Mouse (Mus musculus) cerebral cortex, adult 2 months (tissue): ENCODE results near the gene Krtap4-6.

Experiments
- WGBS: fragments of 180-500 bp; shearing (Covaris S2); methylation state at CpG from one replicate; pipeline ENCODE4 v1.1.7; 2018; 5-methylcytosine and 5-hydroxymethylcytosine counted together

The Krtap4-6 gene

DNA sequence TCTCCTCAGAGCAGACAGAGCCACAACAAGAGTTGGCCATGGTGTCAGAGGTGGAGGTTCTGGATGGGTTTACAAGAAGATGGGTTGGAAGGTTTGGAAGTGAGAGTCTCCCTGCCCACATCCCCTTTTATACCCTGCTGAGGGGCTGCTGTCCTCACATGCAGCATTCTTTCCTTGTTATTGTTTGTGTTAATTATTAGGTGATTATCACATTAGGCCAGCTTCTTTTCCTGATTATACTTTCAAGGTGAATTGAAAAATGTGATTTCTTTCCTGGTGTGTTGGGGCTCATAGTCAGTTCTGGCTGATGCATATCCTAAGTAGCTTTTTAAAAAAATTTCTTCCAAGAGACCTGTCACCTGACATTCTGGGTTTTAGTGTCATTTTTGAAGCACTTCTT is at the start of gene Krtap4-6:
Gene Krtap4-6 (minus strand): TSS at position 101 of the 400 bp plus-strand sequence.

DNA sequence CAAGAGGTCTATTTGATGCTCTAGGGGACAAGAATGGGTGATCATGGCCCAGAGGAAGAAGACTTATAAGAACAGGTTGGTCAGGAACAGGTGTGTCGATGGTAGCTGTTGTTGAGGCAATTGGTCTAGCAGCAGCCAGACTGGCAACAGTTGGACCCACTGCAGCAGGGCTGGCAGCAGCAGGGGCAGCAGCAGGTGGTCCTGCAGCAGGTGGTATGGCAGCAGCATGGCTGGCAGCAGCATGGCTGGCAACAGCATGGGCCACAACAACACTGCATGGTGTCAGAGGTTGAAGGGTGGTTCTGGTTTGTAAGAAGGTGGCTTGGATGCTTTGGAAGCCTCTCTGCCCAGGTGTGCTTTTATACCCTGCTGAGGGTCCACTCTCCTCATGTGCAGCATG is 24.7 kb upstream of the Krtap4-6 start, which contains the start of gene Gm14190:
Gene Gm14190 (minus strand): TSS at position 278 of the 400 bp plus-strand sequence.
- WGBS, result 90% methylated on average over 1 of the region's 1 CpGs

DNA sequence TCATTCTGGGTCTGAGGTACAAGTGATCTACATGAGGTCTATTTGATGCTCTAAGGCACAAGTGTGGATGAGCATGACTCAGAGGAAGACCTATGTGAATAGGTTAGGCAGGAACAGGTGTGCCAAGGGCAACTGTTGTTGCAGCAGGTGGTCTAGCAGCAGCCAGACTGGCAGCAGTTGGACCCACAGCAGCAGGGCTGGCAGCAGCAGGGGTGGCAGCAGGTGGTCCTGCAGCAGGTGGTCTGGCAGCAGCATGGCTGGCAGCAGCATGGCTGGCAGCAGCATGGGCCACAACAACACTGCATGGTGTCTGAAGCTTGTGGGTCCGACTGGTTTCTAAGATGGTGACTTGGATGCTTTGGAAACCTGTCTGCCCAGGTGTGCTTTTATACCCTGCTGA is 19.5 kb upstream of the Krtap4-6 start:
- 89% methylated on average over 1 of the region's 1 CpGs for WGBS

GRCm38 (mm10) chr11:99683481-99683880 is 17.7 kb upstream of the Krtap4-6 start:
- 87% methylated on average over 2 of the region's 2 CpGs for WGBS

DNA sequence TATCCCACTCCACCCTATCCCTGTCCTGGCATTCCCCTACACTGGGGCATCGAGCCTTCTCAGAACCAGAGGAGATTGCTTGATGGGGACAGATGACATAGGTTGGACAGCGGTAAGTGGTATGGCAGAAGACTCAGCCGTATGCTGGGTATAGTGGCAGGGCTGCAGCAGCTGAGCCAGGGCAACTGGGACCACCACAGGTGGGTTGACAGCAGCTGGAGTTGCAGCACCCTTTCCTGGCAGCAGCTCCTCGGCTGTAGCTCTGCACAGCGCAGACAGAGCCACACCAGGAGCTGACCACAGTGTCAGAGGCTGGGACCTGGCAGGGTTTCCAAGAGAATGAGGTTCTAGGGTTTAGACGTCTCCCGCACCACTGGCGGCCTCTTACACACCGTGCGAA is 3.0 kb downstream of the Krtap4-6 start:
- WGBS, result 90% methylated on average over 10 of the region's 10 CpGs

DNA sequence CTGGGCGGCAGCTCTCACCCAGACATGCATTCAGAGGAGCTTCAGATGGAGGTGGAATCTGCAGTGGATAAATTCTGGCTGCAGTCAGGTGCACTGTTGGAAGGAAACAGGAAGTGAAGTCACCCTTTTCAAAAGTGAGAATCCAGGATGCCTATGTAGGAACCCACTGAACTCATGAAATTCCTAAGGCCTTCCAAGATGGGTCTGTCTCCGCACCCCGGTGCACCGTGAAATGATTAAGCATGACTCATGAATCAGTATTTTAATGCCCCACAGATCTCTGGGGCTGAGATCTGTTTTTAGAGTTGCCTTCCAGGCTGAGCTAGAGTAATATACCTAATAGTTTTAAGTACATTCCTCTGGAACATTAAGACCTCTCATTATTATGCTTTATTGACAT is 6.5 kb downstream of the Krtap4-6 start:
- 84% methylated on average over 4 of the region's 4 CpGs for WGBS

- 74% methylated on average over 10 of the region's 10 CpGs for WGBS
These were observed 7.2 kb downstream of the Krtap4-6 start, which contains the start of gene Gm11563 for GRCm38 (mm10) chr11:99658467-99659010. Gene Gm11563, minus strand, starts transcription at chr11:99658960.

DNA sequence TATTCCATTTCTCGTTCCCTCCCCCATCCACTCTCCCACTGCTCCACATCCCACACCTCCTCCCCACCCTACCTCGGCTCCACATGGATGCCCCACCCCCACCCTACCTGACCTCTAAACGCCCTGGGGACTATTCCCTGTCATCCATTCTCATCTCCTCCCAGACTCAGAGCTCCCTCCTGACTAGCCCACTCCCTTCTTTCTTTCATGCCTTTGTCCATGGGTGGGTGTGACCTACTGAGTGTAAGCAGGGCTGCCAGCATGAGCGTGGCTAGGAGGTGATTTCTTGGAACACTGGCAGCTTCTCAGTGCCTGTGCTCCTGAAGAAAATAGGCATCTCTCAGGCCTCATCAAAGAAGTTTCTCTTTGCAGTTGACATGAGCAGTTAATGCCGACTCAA is 8.7 kb downstream of the Krtap4-6 start:
- 45% methylated on average over 5 of the region's 5 CpGs for WGBS

GRCm38 (mm10) chr11:99650136-99650535 is 15.6 kb downstream of the Krtap4-6 start, which contains the start of gene Gm11555:
Gene Gm11555, minus strand, starts transcription at chr11:99650236.
- 76% methylated on average over 2 of the region's 2 CpGs for WGBS

GRCm38 (mm10) chr11:99646444-99646843 is 19.3 kb downstream of the Krtap4-6 start:
- WGBS, result 54% methylated on average over 15 of the region's 15 CpGs

DNA sequence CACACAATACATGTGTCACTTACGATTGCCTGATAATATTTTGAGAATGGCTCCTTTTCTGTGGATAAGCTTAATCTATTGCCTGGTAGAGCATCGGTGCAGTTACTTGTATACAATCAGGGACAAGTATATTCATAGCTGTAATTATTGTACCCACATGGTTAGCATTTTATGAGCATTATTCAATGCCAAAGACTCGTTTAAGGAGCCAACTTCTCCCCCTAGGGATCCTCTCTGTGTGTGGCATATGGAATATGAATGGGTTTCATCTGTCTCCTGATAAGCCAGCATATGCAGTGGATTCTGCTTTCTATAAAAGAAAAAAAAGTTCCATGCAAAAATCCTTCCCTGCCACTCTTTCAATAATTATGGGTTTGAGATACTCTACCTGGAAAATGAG is 21.4 kb downstream of the Krtap4-6 start:
- 32% methylated on average over 3 of the region's 3 CpGs for WGBS

GRCm38 (mm10) chr11:99643635-99644139 is 22.1 kb downstream of the Krtap4-6 start, which contains the start of gene Krtap4-7:
Gene Krtap4-7, minus strand, starts transcription at chr11:99644089.
- 79% methylated on average over 9 of the region's 9 CpGs for WGBS

- 51% methylated on average over 1 of the region's 1 CpGs for WGBS
These were observed 24.8 kb downstream of the Krtap4-6 start for GRCm38 (mm10) chr11:99640926-99641325.

- 29% methylated on average over 1 of the region's 1 CpGs for WGBS
These were observed 28.7 kb downstream of the Krtap4-6 start for GRCm38 (mm10) chr11:99637086-99637485.

DNA sequence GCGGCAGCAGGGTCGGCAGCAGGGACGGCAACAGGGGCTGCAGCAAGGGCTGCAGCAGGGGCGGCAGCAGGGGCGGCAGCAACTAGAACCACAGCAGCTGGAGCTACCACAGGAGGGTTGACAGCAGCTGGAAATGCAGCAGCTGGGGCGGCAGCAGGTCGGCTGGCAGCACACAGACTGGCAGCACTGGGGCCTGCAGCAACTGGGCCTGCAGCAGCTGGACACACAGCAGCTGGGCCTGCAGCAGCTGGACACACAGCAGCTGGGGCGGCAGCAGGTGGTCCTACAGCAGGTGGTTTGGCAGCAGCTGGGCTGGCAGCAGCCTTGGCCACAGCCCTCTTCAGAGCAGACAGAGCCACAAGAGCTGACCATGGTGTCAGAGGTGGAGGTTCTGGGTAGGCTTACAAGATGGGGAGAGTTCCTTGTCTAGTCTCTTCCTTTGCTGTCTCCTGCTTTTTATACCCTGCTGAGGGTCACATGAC is 31.1 kb downstream of the Krtap4-6 start, which contains the start of gene Krtap4-2:
Gene Krtap4-2 (minus strand): TSS at position 432 of the 482 bp plus-strand sequence.
- WGBS, result 48% methylated on average over 8 of the region's 8 CpGs

GRCm38 (mm10) chr11:99633293-99633692 is 32.5 kb downstream of the Krtap4-6 start:
- 50% methylated on average over 2 of the region's 2 CpGs for WGBS

DNA sequence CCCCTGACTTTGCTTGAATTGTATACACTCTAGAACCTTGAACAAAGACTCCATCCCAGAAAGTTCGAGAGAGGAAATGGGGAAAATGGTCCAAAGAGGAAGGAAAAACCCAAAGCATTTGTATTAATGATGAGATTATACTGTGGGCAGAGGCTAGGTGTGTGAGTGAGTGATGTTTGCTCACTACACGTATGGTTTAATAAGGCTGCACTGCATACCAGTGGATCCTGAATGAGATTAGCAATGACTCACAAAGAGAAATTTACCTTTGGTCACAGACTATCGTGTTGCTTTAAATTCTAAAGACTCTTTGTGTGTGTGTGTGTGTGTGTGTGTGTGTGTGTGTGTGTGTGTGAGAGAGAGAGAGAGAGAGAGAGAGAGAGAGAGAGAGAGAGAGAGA is 34.9 kb downstream of the Krtap4-6 start:
- 77% methylated on average over 3 of the region's 3 CpGs for WGBS

- 84% methylated on average over 4 of the region's 4 CpGs for WGBS
These were observed 37.6 kb downstream of the Krtap4-6 start, which contains the start of gene Krtap4-1 for GRCm38 (mm10) chr11:99628138-99628537. Gene Krtap4-1, minus strand, starts transcription at chr11:99628238.

DNA sequence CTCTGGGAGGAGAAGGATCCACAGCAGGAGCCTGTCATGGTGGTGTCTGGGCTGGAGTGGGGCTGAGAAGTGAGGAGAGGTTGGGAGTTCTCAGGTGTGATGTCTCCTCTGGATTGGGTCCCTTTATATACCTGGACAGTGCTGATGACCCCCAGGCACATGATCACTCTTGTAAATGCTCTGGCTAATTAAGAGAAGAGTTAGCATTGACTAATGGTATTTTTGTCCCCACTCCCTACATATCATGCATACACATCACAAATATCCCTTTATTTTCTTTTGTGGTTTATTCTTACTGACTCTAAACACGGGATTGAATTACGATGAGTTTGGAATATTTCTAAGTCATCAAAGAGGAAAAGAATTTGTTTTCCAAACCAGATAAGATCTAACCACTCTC is 45.4 kb downstream of the Krtap4-6 start, which contains the start of gene Gm11562:
Gene Gm11562 (minus strand): TSS at position 101 of the 400 bp plus-strand sequence.
- 87% methylated on average over 2 of the region's 2 CpGs for WGBS
